8 mouse cellular contexts compared by ENCODE assay signal in genomic region chr3:123508675-123509376, GRCm38 (mm10).
DNase-seq lines count a peak whose midpoint lies in the region; ATAC-seq and TF ChIP-seq lines count a peak whose summit lies in the region.

No protein-coding gene starts in this region.

- H3K9ac ChIP-seq in neural tube, embryonic 11.5 days (ENCODE audit: low read length) = peak overlapping the region; percentile 96
- H3K9ac ChIP-seq in liver, embryonic 14.5 days (replicated peaks) = peak overlapping the region; percentile 87

- TF ChIP-seq CTCF in liver, embryonic 14.5 days (IDR thresholded peaks at IDR 0.05; ENCODE audit: low read depth) = peak; percentile 31; the same call in 1 of the 2 replicates

- no peak for TF ChIP-seq EP300 in liver, embryonic 14.5 days (IDR thresholded peaks at IDR 0.05; ENCODE audit: low read depth)

- H3K4me1 ChIP-seq in neural tube, embryonic 11.5 days (ENCODE audit: control insufficient read depth, insufficient read depth, low read length) = peaks cover 10% of the 10 kb centered on the region
- peaks cover 16% of the 10 kb centered on the region for H3K4me1 ChIP-seq in forebrain, embryonic 10.5 days
- peaks cover 0 to 8% of the 10 kb centered on the region in 2 experiments; a peak in 2 of 4 replicates for H3K4me1 ChIP-seq in liver, embryonic 14.5 days (replicated peaks; ENCODE audit: control insufficient read depth in 2 of 2, insufficient read depth in 2 of 2, low read length in 1 of 2)

- peak; percentile 46 for DNase-seq in cerebellum, adult 11-12 months
- DNase-seq in cerebellum, postnatal 4 days (ENCODE audit: low spot score in 2 of 2) = no peak
- no peak for DNase-seq in neural tube, embryonic 11.5 days (ENCODE audit: low spot score)
- DNase-seq in neural tube, embryonic 10.5 days (ENCODE audit: extremely low spot score, low spot score) = no peak
- no peak for DNase-seq in forebrain, embryonic 10.5 days (ENCODE audit: extremely low spot score, low spot score)
- DNase-seq in liver, embryonic 14.5 days (ENCODE audit: low read depth in 3 of 3, low spot score in 3 of 3) = no peak
- peak; percentile 41 for DNase-seq in splenic B cell, adult 2 months (ENCODE audit: low read depth, low spot score)
- DNase-seq in ovary, postnatal 36 days (ENCODE audit: low spot score) = no peak

- peak overlapping the region; percentile 77 for H3K4me2 ChIP-seq in neural tube, embryonic 11.5 days (ENCODE audit: low read depth)
- peak overlapping the region; percentile 76 for H3K4me2 ChIP-seq in liver, embryonic 14.5 days (ENCODE audit: low read depth)

- peak; percentile 76 for ATAC-seq in neural tube, embryonic 11.5 days (ENCODE audit: insufficient read depth, low FRiP score, low TSS enrichment)
- ATAC-seq in liver, embryonic 14.5 days (ENCODE audit: insufficient read depth) = peak; percentile 68

- peak overlapping the region; percentile 87 for H3K4me3 ChIP-seq in neural tube, embryonic 11.5 days (ENCODE audit: low read depth, low read length)
- peak overlapping the region; percentile 79 for H3K4me3 ChIP-seq in forebrain, embryonic 10.5 days
- peak overlapping the region; percentile 76 to 86 for H3K4me3 ChIP-seq in liver, embryonic 14.5 days (ENCODE audit: insufficient read depth in 1 of 2, low read depth in 2 of 2, low read length in 2 of 2)

- WGBS in neural tube, embryonic 11.5 days = under 1% methylated on average over 36 of the region's 36 CpGs
- under 1% methylated on average over 36 of the region's 36 CpGs for WGBS in forebrain, embryonic 10.5 days
- under 1% methylated on average over 36 of the region's 36 CpGs for WGBS in liver, embryonic 14.5 days (ENCODE audit: insufficient replicate concordance)

- H3K9me3 ChIP-seq in neural tube, embryonic 11.5 days (ENCODE audit: control insufficient read depth, low read length) = no peaks in the 10 kb centered on the region
- no peaks in the 10 kb centered on the region for H3K9me3 ChIP-seq in forebrain, embryonic 10.5 days
- no peaks in the 10 kb centered on the region for H3K9me3 ChIP-seq in liver, embryonic 14.5 days (ENCODE audit: control insufficient read depth, low read length)

- H3K36me3 ChIP-seq in neural tube, embryonic 11.5 days (ENCODE audit: control insufficient read depth, insufficient read depth, low read length) = 0 out of 2 replicates have a peak, but pooled peaks cover 2% of the 10 kb centered on the region
- H3K36me3 ChIP-seq in forebrain, embryonic 10.5 days (replicated peaks) = peaks cover 28% of the 10 kb centered on the region
- peaks cover 16% of the 10 kb centered on the region for H3K36me3 ChIP-seq in liver, embryonic 14.5 days (replicated peaks; ENCODE audit: control insufficient read depth, insufficient read depth, low read depth)
- peaks cover 5% of the 10 kb centered on the region for H3K36me3 ChIP-seq in splenic B cell, adult 2 months (ENCODE audit: control insufficient read depth, insufficient read depth, low read length, poor library complexity, severe bottlenecking)

- H3K27ac ChIP-seq in neural tube, embryonic 11.5 days (ENCODE audit: low read depth, low read length) = peak overlapping the region; percentile 98
- H3K27ac ChIP-seq in forebrain, embryonic 10.5 days = peak overlapping the region; percentile 99
- H3K27ac ChIP-seq in liver, embryonic 14.5 days = peak overlapping the region; percentile 91

- H3K27me3 ChIP-seq in neural tube, embryonic 11.5 days (ENCODE audit: control insufficient read depth, insufficient read depth, low read length) = no peaks in the 10 kb centered on the region
- no peaks in the 10 kb centered on the region for H3K27me3 ChIP-seq in forebrain, embryonic 10.5 days (ENCODE audit: poor library complexity, severe bottlenecking)
- no peaks in the 10 kb centered on the region for H3K27me3 ChIP-seq in liver, embryonic 14.5 days (ENCODE audit: control insufficient read depth, insufficient read depth, low read length)
- no peaks in the 10 kb centered on the region for H3K27me3 ChIP-seq in splenic B cell, adult 2 months (ENCODE audit: control insufficient read depth, insufficient read depth, low read length, poor library complexity, severe bottlenecking)

Comparison
In these comparisons a context has a peak if more than half of its experiments do, and no peak if none do; other contexts are left out.
1. DNase-seq: peak in cerebellum, adult 11-12 months (single experiment) and splenic B cell, adult 2 months (single experiment); none in cerebellum, postnatal 4 days (0 of 2), neural tube, embryonic 11.5 days (single experiment), neural tube, embryonic 10.5 days (single experiment), forebrain, embryonic 10.5 days (single experiment), liver, embryonic 14.5 days (0 of 3) and ovary, postnatal 36 days (single experiment).
2. Peak in every context shown above with its lines, with median percentiles within 50 percentile points of each other: H3K27ac ChIP-seq and H3K4me3 ChIP-seq.